Mouse (Mus musculus): ENCODE results near the gene Ybx2.

The Ybx2 gene

GRCm38 (mm10) chr11:69935137-69935879 is at the start of gene Ybx2:
Ybx2 (plus strand) TSS chr11:69935796.
- peak; percentile 93 for DNase-seq

GRCm38 (mm10) chr11:69886907-69887635 is 48.5 kb upstream of the Ybx2 start:
- DNase-seq, result no peak

- DNase-seq, result no peak
These were observed 44.1 kb upstream of the Ybx2 start for GRCm38 (mm10) chr11:69891482-69891881.

DNA sequence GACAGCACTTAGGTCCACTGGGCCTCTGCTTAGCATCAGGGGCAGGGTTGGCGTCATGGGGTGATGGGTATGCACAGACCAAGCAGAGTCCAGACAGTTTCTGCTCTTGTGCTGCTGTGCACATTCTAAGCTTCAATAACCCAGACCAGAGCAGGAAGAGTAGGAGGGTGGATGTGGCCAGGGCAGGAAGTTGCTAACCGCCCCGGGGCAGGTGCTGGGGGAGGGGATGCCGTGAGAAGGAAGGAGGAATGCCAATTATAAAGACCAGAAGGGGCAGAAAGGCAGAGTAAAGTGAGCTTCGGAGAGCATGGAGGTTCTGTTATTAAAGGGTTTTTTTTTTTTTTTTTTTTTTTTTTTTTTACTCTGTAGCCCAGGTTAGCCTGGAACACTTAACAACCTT is 40.9 kb upstream of the Ybx2 start:
- no peak for DNase-seq

DNA sequence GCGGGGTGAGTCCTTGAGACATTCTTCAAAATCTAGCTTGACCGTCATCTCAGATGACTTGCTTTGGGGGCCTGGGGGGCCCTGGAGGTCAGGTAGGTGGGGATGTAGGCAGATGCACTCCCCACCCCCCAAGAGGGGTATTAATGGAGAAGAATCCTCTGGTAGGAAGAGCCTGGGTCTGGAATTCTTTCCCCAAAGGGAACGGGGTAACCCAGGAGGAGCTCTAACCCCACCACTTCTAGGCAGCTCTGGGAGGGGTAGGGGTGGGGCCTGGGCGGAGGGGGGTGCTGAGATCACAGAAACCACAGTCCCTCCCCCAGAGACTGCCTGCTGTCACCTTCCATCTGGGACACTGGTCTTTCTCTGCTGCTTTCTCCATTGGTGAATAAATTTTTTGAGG is 40.3 kb upstream of the Ybx2 start, which contains the start of gene Acap1:
Gene Acap1, minus strand, starts transcription at position 249 of the 400 bp plus-strand sequence.
- DNase-seq, result no peak

GRCm38 (mm10) chr11:69899870-69900269 is 35.7 kb upstream of the Ybx2 start:
- DNase-seq, result no peak

DNA sequence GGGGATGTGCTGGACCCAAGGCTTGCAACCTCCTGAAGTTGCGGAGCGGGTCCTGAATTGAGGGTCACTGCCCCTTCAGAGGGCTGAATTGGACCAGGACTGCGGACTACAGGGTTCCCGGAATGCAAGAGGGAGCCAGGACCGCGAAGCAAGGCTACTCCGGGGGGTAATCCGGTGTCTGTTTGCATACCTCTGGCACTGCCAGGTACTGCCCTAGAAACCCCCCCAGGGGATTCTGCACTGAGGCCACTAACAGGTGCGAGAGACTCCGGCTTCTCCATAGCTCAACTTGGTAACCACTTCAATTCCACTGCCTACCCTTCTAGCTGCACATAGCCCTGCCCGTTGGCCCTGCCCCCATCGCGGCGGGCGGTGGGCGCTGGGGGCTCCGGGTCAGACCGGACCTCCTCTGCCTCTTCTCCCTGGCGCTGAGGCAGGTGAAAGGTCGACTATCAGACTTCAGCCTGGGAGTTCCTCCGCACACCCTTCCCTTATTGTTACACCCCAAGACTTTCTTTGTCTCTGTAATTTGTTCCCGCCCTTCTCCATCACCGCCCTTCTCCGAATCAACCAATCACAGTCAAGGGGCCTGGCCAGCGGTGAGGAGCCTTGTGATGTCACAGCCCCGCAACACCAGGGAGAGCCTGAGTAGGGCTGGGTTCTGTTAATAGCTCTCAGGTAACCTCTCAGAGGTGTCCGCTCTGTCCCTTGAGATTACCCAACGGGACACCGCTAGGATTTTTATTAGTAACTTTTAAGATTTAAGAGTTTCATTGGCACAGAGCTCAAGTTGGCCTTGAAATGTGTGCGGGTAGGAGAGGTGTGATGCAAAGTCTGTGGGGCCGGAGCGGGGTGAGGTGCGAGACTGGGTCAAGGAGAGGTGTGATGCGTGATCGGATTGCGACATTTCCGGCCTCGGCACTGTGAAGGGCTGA is 34.9 kb upstream of the Ybx2 start, which contains the start of the genes 2810408A11Rik and Neurl4:
Gene 2810408A11Rik, minus strand, starts transcription at position 517 of the 935 bp plus-strand sequence.
Gene Neurl4, plus strand, starts transcription at position 602 of the 935 bp plus-strand sequence.
- peak; percentile 85 for DNase-seq

DNA sequence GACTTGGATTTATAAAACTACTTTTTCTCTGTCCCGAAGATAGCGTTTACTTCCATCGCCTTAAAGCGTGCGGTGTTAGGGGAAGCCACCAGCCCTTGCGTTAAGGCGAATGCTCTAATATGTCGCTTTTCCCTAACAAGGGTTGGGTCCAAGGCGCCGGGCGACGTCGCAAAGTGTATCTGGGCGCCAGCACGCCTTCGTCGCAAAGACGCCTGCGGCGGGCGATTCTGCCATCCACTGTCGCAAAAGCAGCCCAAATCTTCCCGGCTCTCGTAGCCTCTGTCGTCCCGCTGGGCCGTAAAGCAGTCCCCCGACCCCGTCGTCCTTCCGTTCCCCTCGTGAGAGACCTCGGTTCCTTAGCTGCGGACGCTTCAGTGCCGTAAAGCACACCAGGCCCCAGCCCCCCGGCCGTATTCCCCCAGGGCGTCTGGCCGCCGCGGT is 34.2 kb upstream of the Ybx2 start:
- peak; percentile 95 for DNase-seq

DNA sequence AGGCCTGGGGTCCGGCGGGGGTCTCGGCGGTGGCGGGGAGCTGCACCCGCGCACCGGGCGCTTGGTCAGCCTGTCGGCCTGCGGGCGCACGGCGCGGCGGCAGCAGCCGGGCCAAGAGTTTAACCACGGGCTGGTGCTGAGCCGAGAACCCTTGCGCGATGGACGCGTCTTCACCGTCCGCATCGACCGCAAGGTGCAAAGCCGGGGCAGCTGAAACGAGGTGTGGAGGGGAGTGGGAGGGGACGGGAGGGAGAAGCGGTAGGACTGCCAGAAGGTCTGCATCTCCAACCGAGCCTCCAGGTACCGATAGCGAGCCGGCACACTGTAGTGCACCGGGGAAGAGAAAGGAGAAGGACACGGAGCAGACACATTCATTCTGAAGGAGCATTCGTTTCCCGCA is 33.6 kb upstream of the Ybx2 start:
- DNase-seq, result no peak

DNA sequence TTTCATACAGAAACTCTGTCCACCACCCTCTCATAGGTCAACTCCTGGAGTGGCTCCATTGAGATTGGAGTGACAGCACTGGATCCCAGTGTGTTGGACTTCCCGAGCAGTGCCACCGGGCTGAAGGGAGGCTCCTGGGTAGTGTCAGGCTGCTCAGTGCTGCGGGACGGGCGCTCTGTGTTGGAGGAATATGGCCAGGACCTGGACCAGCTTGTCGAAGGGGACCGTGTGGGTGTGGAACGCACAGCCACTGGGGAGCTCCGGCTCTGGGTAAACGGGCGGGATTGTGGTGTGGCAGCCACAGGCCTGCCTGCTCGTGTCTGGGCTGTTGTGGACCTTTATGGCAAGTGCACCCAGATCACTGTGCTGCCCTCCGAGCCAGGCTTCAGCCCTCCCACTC is 32.6 kb upstream of the Ybx2 start:
- peak; percentile 30 for DNase-seq

DNA sequence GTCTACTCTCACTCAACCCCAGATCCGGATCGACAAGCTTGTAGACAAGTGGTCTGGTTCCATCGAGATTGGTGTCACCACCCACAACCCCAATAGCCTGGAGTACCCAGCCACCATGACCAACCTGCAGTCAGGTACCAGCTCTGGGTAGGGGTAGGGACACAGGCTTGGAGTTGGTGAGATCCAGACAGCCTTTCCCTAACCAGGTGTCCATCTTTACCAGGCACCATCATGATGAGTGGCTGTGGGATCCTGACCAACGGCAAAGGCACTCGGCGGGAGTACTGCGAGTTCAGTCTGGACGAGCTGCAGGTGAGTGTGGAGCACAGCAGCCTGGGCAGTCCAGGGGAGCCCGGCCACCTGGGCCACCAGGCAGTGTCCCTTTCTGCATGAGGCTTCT is 31.3 kb upstream of the Ybx2 start:
- no peak for DNase-seq

DNA sequence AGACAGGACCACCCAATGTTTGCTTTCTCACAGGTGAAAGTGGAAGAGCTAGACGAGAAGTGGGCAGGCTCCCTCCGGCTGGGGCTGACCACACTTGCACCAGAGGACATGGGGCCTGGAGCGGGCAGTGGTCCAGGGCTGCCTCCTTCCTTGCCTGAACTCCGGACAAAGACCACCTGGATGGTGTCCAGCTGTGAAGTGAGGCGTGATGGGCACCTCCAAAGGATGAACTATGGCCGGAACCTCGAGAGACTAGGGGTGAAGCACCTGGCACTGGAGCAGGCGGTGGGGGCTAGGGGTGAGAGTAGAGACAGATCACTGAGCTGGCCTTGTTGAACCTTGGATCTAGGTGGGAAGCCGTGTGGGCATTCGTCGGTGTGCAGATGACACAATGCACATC is 27.0 kb upstream of the Ybx2 start:
- no peak for DNase-seq

- DNase-seq, result no peak
These were observed 26.4 kb upstream of the Ybx2 start for GRCm38 (mm10) chr11:69909174-69909573.

- no peak for DNase-seq
These were observed 25.4 kb upstream of the Ybx2 start for GRCm38 (mm10) chr11:69910177-69910576.

DNA sequence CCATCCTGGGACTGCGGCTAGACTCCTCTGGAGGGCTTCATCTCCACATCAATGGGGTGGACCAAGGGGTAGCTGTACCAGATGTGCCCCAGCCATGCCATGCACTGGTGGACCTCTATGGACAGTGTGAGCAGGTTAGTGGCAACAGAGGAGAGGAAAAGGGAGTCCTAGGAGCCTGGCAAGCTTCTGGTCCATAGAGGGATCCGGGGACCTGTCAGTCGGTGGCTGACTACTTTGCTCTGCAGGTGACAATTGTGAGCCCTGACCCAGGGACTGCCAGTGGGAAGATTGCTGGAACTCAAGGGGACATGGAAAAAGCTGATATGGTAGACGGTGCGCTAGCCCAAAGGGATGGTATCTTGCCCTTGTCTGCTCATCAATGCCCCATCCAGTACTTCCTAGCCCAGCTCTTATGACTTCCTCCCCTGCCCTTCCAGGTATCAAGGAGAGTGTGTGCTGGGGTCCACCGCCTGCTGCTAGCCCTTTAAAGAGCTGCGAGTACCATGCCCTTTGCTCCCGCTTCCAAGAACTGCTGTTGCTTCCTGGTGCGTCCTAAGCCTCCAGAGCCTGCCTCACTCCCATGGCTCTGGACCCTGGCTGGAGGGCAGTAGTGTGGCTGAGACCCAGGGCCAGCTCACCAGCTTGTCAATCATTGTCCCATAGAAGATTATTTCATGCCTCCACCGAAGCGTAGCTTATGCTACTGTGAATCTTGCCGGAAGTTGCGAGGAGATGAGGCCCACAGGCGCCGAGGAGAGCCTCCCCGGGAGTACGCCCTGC is 24.6 kb upstream of the Ybx2 start:
- no peak for DNase-seq

- DNase-seq, result no peak
These were observed 23.9 kb upstream of the Ybx2 start for GRCm38 (mm10) chr11:69911701-69912100.

GRCm38 (mm10) chr11:69912716-69913530 is 22.7 kb upstream of the Ybx2 start:
- no peak for DNase-seq

DNA sequence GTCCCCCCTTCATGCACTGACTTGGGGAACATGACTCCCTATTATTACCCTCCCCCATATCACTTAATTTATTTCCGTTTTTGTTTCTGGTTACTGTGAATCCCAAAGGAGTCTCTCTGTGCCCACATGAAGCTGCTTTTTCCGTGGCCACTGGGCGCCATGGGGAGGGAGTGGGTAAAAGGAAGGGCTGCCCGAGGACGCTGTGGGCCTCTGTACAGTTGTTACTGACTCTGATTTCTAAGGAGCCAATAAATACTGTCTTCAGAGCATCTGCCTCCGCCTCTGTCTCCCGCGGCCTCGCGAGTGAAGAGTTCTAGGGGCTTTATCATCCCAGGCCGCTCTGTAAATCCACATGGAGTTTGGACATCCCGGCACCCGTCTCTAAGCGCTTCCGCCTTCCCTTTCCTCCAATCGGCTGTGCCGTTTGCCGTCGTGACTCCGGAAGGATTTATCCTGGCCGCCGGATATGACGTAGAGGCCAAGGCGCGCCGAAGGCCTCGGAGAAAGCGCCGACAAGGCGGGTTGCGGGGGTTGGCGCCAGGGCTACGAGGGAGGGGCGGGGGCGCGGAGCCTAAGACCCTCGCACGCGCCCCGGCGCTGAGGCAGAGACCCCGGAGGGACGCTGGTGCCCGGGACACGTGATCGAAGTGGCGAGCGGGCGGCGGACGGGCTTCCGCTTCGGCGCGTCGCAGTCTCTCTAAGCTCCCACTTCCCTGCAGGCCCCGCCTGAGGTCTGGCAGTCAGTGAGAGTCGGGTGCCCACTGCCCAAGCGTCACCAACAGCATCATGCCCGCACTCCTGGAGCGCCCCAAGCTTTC is 21.8 kb upstream of the Ybx2 start, which contains the start of gene Gps2:
Gene Gps2, plus strand, starts transcription at position 335 of the 818 bp plus-strand sequence.
- DNase-seq, result peak; percentile 88

GRCm38 (mm10) chr11:69914372-69914764 is 21.2 kb upstream of the Ybx2 start:
- no peak for DNase-seq

DNA sequence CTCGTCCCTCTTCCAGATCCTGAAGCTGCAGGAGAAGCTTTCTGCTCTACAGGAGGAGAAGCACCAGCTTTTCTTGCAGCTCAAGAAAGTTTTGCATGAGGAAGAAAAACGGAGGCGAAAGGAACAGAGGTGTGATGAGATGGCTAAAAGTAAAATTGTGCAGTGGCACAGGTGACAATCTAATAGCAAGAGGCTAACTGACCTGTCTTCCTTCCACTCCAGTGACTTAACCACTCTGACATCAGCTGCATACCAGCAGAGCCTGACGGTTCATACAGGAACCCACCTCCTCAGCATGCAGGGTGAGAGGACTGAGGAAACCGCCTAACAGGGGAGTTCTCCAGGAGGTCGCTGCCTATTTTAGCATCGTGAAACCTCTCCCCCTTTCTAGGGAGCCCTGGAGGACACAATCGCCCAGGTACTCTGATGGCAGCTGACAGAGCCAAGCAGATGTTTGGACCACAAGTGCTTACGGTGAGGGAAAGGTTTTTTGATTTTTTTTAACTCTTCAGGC is 20.6 kb upstream of the Ybx2 start:
- no peak for DNase-seq
